Mouse (Mus musculus) ES-Bruce4 (cell line): ENCODE measurements around the gene Etv2. TPM values are rescaled to one million over a fixed set of nuclear protein-coding genes. Genes with fewer than 3 reads are reported as not detected.
A peak's percentile ranks its signal among the peaks of the same experiment; 100 is the strongest.

ENCODE experiments used
- H3K27ac ChIP-seq: 2 replicates; pipeline ENCODE4 v1.5.1; 2012; ENCODE audit warnings: low read length, inconsistent platforms; ENCODE audit not compliant: insufficient read depth
- H3K27me3 ChIP-seq: 2 replicates; pipeline ENCODE4 v1.6.1; 2012; ENCODE audit warnings: mild to moderate bottlenecking, low read length, inconsistent platforms; ENCODE audit not compliant: control insufficient read depth, poor library complexity, insufficient read depth, severe bottlenecking
- H3K36me3 ChIP-seq: 2 replicates; pipeline ENCODE4 v1.6.1; 2012; ENCODE audit warnings: inconsistent platforms, mild to moderate bottlenecking, low read length, moderate library complexity; ENCODE audit not compliant: control insufficient read depth, poor library complexity, insufficient read depth, severe bottlenecking
- H3K4me1 ChIP-seq: one replicate; pipeline ENCODE4 v1.8.1; 2011; ENCODE audit warnings: low read length; ENCODE audit not compliant: control insufficient read depth, insufficient read depth
- H3K4me3 ChIP-seq: 2 replicates; pipeline ENCODE4 v1.5.1; 2011; ENCODE audit warnings: low read depth, mild to moderate bottlenecking, low read length
- H3K9ac ChIP-seq: 2 replicates; pipeline ENCODE4 v1.6.1; 2012; ENCODE audit warnings: low read depth, mild to moderate bottlenecking, inconsistent platforms; ENCODE audit not compliant: poor library complexity, severe bottlenecking
- H3K9me3 ChIP-seq: replicated peaks from 2 replicates; pipeline ENCODE4 v1.6.1; 2012; ENCODE audit warnings: mild to moderate bottlenecking, low read length, inconsistent platforms; ENCODE audit not compliant: control insufficient read depth, poor library complexity, insufficient read depth, severe bottlenecking
- CTCF ChIP-seq: IDR thresholded peaks from one replicate; pipeline ENCODE4 v1.8.1; 2011; ENCODE audit warnings: low read depth, low read length
- EP300 ChIP-seq: IDR thresholded peaks from 2 replicates; pipeline ENCODE4 v1.6.1; 2011; ENCODE audit warnings: low read depth, low read length; ENCODE audit not compliant: insufficient read depth
- POLR2A ChIP-seq: IDR thresholded peaks from one replicate; pipeline ENCODE4 v1.8.1; 2011; ENCODE audit warnings: low read length; ENCODE audit not compliant: insufficient read depth
- polyA plus RNA-seq: library from polyadenylated mRNA; stranded (reverse); fragments of >200 nt; gene quantifications from 2 replicates; pipeline ENCODE4 v1.2.4, GENCODE M21; 2011; ENCODE audit warnings: low read depth; ENCODE audit not compliant: missing spikeins, insufficient read depth, insufficient read length

The Etv2 gene
- polyA plus RNA-seq, 1 experiment = 3.3 TPM

- no peak overlapping the region for H3K27ac ChIP-seq
- TF ChIP-seq CTCF (no peak), POLR2A (no peak), EP300 (no peak)
- H3K4me3 ChIP-seq = peak overlapping the region; percentile 11; the same call in 1 of the 2 replicates
- no peaks in the 10 kb centered on the region for H3K27me3 ChIP-seq
- H3K9me3 ChIP-seq = no peaks in the 10 kb centered on the region
- no peaks in the 10 kb centered on the region for H3K36me3 ChIP-seq
- no peak overlapping the region for H3K9ac ChIP-seq
- peaks cover 9% of the 10 kb centered on the region for H3K4me1 ChIP-seq
Measured at GRCm38 (mm10) chr7:30592772-30593423, 42.8 kb downstream of the Etv2 start.

DNA sequence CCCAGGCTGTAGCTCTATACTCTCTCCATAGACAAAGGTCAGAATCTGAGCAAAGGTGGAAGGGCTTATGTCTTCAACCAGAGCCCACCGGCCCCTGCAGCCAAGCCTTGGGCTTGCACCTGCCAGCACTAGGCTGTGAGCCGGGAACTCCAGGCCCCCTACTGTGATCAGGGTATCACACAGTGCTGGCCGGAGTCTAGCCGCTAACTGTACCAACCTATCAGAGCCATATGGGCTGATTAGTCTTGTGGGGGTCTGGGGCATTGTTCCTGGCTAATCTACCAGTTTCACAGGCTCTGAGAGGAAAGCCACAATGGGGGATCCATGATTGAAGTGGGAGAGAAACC is 44.1 kb downstream of the Etv2 start:
- TF ChIP-seq CTCF (no peak), POLR2A (no peak), EP300 (no peak)
- H3K9me3 ChIP-seq = no peaks in the 10 kb centered on the region
- peak overlapping the region; percentile 16 for H3K9ac ChIP-seq
- no peaks in the 10 kb centered on the region for H3K27me3 ChIP-seq
- peaks cover under 1% of the 10 kb centered on the region; the same call in 1 of the 2 replicates for H3K36me3 ChIP-seq
- H3K27ac ChIP-seq = no peak overlapping the region
- peaks cover 9% of the 10 kb centered on the region for H3K4me1 ChIP-seq
- H3K4me3 ChIP-seq = no peak overlapping the region

- Histone ChIP-seq H3K36me3 (peaks cover 5% of the 10 kb centered on the region), H3K27me3 (no peaks in the 10 kb centered on the region), H3K9ac (peak overlapping the region; percentile 78), H3K27ac (no peak overlapping the region), H3K4me3 (no peak overlapping the region), H3K9me3 (no peaks in the 10 kb centered on the region), H3K4me1 (peaks cover 9% of the 10 kb centered on the region)
- TF ChIP-seq POLR2A = no peak
- TF ChIP-seq CTCF = no peak
- no peak for TF ChIP-seq EP300
Measured at GRCm38 (mm10) chr7:30590927-30591604, 44.6 kb downstream of the Etv2 start.

GRCm38 (mm10) chr7:30589435-30590301 is 46.0 kb downstream of the Etv2 start:
- TF ChIP-seq EP300 (no peak), CTCF (peak; percentile 70)
- no peaks in the 10 kb centered on the region for H3K9me3 ChIP-seq

DNA sequence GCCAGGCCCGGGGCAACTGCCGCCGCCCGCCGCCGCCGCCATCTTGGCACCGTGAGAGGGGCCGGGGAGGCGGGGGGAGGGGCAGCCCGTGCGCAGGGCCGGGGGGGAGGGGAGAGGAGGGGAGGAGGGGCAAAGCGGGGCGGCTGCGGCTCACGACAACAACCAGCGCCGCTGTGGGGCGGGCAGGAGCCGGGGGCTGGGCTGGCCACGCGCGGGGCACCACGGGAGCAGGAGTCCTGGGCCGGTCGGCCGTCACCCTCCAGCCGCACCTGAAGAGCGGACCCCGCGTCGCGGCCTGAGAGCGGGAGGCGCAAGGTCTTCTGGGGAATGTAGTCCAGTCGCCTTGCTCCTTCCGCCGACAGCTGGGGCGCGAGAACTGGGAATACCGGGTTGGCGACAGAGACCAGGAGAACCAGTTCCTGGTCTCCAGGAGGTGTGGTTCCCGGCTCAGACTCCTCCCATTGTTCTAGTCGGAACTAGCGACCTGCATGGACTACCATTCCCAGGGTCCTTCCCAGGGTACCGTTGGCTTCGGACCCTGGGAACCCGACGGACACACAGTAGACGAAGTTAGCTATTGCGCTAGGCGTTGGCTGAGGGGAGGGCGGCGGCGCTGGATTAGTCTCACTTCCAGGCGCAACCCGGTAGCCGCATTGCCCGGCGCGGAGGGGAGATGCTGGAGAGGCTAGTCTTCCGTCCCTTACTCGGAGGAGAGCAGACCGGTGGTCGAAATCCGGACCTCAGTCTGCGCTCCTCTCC is 46.8 kb downstream of the Etv2 start, which contains the start of gene Kmt2b:
Kmt2b (minus strand) TSS at position 51 of the 759 bp plus-strand sequence.
- Histone ChIP-seq H3K4me3 (peak within 1 kb of the TSS; percentile 100), H3K27ac (peak within 1 kb of the TSS; percentile 66), H3K27me3 (no peaks in the 10 kb centered on the region), H3K9ac (peak within 1 kb of the TSS; percentile 98), H3K4me1 (peaks cover 4% of the 10 kb centered on the region), H3K36me3 (peaks cover 25% of the 10 kb centered on the region), H3K9me3 (no peaks in the 10 kb centered on the region)
- TF ChIP-seq POLR2A (no peak), CTCF (no peak), EP300 (no peak)

More at GRCm38 (mm10) chr7:30589435-30590301, 46.0 kb downstream of the Etv2 start:
- Histone ChIP-seq H3K4me3 (peak overlapping the region; percentile 86), H3K36me3 (peaks cover 19% of the 10 kb centered on the region), H3K27ac (peak overlapping the region; percentile 66), H3K4me1 (peaks cover 7% of the 10 kb centered on the region), H3K9ac (peak overlapping the region; percentile 78), H3K27me3 (no peaks in the 10 kb centered on the region)
